Mouse (Mus musculus) olfactory bulb, adult 2 months (tissue): ENCODE data around the gene Shroom3.

Experiments used
- CTCF ChIP-seq: fragments of 200-500 bp; IDR thresholded peaks from 2 replicates; pipeline ENCODE4 v1.5.1; 2012; ENCODE audit warnings: low read depth, mild to moderate bottlenecking, low read length, moderate library complexity; ENCODE audit not compliant: insufficient read depth
- POLR2A ChIP-seq: fragments of 200-500 bp; IDR thresholded peaks from 2 replicates; pipeline ENCODE4 v1.6.1; 2012; ENCODE audit warnings: mild to moderate bottlenecking, low read depth, low read length, moderate library complexity; ENCODE audit not compliant: insufficient read depth

- TF ChIP-seq CTCF = no peak
- TF ChIP-seq POLR2A = no peak
Measured at GRCm38 (mm10) chr5:92682621-92683348, 450 bp upstream of the Shroom3 start.
